Mouse (Mus musculus) limb, embryonic 14.5 days (tissue): ENCODE measurements around the gene Tmem109. TPM values are rescaled to one million over a fixed set of nuclear protein-coding genes. Genes with fewer than 3 reads are reported as not detected.

Experiments
- ATAC-seq: fragments of 200-750 bp; cut with Nextera tagmentation; 2 replicates; pipeline ENCODE4 v1.8.0; 2017; ENCODE audit warnings: low read depth, moderate number of reproducible peaks, moderate TSS enrichment; ENCODE audit not compliant: low FRiP score
- DNase-seq: peaks from one replicate; pipeline ENCODE4 v3.0.0-alpha.2; 2015; ENCODE audit warnings: low spot score
- H3K27ac ChIP-seq: fragments of 300-500 bp; sonication (generic); replicated peaks from 2 replicates; pipeline ENCODE4 v1.5.1; 2014; ENCODE audit warnings: low read depth, mild to moderate bottlenecking, low read length, moderate library complexity, mixed read lengths
- H3K27me3 ChIP-seq: fragments of 300-500 bp; sonication (generic); 2 replicates; pipeline ENCODE4 v1.6.1; 2014; ENCODE audit warnings: low read length, mixed read lengths; ENCODE audit not compliant: control insufficient read depth, insufficient read depth
- H3K36me3 ChIP-seq: fragments of 300-500 bp; sonication (generic); 2 replicates; pipeline ENCODE4 v1.6.1; 2014; ENCODE audit warnings: mild to moderate bottlenecking, low read length, moderate library complexity, mixed read lengths; ENCODE audit not compliant: control insufficient read depth, insufficient read depth
- H3K4me1 ChIP-seq: fragments of 300-500 bp; sonication (generic); 2 replicates; pipeline ENCODE4 v1.6.1; 2014; ENCODE audit warnings: antibody characterized with exemption, low read length, mixed read lengths; ENCODE audit not compliant: control insufficient read depth, insufficient read depth
- H3K4me2 ChIP-seq: fragments of 300-500 bp; sonication (generic); replicated peaks from 2 replicates; pipeline ENCODE4 v1.6.1; 2014; ENCODE audit warnings: low read depth, mild to moderate bottlenecking, low read length, moderate library complexity; ENCODE audit not compliant: severe bottlenecking
- H3K4me3 ChIP-seq: fragments of 300-500 bp; sonication (generic); replicated peaks from 2 replicates; pipeline ENCODE4 v1.5.1; 2014; ENCODE audit warnings: low read length
- H3K9ac ChIP-seq: fragments of 300-500 bp; sonication (generic); 2 replicates; pipeline ENCODE4 v1.6.1; 2014; ENCODE audit warnings: mild to moderate bottlenecking, low read depth, low read length, moderate library complexity; ENCODE audit not compliant: severe bottlenecking
- H3K9me3 ChIP-seq: fragments of 300-500 bp; sonication (generic); 2 replicates; pipeline ENCODE4 v1.6.1; 2016; ENCODE audit warnings: low read length; ENCODE audit not compliant: control insufficient read depth
- POLR2A ChIP-seq: fragments of 200-500 bp; IDR thresholded peaks from 2 replicates; pipeline ENCODE4 v1.8.0; 2012; ENCODE audit warnings: inconsistent platforms, mild to moderate bottlenecking, moderate library complexity, borderline replicate concordance; ENCODE audit not compliant: insufficient read depth, insufficient read length; ENCODE audit errors: extremely low read depth
- WGBS: fragments of 180-500 bp; shearing (Covaris S2); extraction: QIAGEN DNeasy Blood & Tissue Kit; methylation state at CpG from one replicate; pipeline ENCODE4 v1.1.7; 2014; 5-methylcytosine and 5-hydroxymethylcytosine counted together
- polyA plus RNA-seq, 2 experiments: library from polyadenylated mRNA; depleted of rRNA in 1 of 2; stranded (reverse) in 1 of 2; unstranded in 1 of 2; fragments of >200 nt; fragmentation: Nextera tagmentation in 1 of 2; extraction: Ambion mirVana in 1 of 2; gene quantifications; 2 replicates each; pipeline versions ENCODE4 v1.2.1 to v1.2.3; 2012 to 2014

Gene Tmem109
- polyA plus RNA-seq, 2 experiments: 106 to 128 TPM

DNA sequence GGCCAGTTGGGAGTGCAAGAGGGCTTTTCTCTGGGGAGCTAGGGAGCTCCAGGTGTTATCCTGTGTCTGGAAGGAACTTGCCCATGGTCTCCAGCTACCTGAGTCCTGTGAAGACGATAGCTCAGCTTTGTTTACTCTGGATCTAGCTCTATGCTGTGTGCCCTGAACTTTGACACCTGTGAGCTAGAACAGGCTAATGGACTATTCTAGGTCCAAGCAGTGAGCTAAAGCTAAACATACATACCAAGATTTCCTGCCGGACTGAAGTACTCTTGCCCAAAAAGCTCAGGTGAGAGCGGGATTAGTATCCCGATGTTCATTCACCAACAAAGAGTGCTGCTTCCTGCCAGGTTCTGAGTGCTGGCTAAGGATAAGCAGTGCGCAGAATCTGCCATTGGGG, 22.7 kb upstream of the Tmem109 start:
- no peak for TF ChIP-seq POLR2A
- Histone ChIP-seq H3K27me3 (no peaks in the 10 kb centered on the region), H3K36me3 (peaks cover 85% of the 10 kb centered on the region), H3K9me3 (no peaks in the 10 kb centered on the region), H3K9ac (no peak overlapping the region), H3K27ac (0 out of 2 replicates have a peak overlapping the region, but pooled peaks have one; percentile 33), H3K4me2 (no peak overlapping the region), H3K4me3 (no peak overlapping the region), H3K4me1 (peaks cover under 1% of the 10 kb centered on the region; the same call in 1 of the 2 replicates)
- ATAC-seq: no peak
- no peak for DNase-seq
- 87% methylated on average over 5 of the region's 5 CpGs for WGBS

DNA sequence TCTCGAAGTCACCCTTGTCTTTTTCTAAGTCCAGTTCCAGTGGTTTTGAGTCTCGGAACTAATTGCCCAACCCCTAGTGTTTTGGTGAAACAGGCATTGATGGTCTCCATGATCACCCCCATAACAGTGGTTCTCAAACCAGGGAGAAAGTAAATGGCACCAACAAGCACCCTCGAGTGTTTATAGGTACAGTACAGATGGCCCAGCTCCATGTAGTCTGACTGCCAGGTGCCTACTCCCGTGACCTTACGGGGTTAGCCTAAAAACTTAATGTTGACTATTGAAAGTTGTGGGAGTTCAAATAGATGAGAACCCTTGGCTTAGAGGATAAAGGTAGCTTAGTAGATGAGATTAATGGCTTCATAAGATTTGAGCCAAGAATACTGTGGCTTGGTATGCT, 19.2 kb upstream of the Tmem109 start:
- no peak for TF ChIP-seq POLR2A
- 96% methylated on average over 5 of the region's 5 CpGs for WGBS
- no peak for DNase-seq
- H3K27me3 ChIP-seq: no peaks in the 10 kb centered on the region
- ATAC-seq: no peak
- H3K27ac ChIP-seq: no peak overlapping the region
- H3K9me3 ChIP-seq: no peaks in the 10 kb centered on the region
- no peak overlapping the region for H3K4me3 ChIP-seq
- H3K4me2 ChIP-seq: no peak overlapping the region
- H3K36me3 ChIP-seq: peaks cover 81% of the 10 kb centered on the region
- H3K4me1 ChIP-seq: peaks cover 5% of the 10 kb centered on the region; the same call in 1 of the 2 replicates
- H3K9ac ChIP-seq: no peak overlapping the region

DNA sequence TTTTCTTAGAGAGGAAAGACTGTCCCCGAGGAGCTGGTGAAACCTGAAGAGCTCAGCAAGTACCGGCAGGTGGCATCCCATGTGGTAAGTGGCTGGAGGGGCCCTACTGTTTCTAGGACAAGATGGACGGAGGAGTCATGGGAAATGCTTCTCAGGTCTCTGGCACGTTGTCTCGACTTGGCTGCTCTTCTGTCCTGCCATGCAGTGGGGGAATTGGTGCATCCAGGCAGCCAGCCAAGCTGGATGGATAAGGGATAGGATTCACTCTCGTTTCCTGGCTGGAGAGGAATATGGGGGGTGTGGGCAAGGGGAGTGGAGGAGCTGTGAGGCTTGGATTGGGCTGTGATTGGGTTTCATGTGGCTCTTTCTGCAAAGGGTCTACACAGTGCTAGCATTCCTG, 18.5 kb upstream of the Tmem109 start:
- no peak for DNase-seq
- no peak for ATAC-seq
- WGBS: 88% methylated on average over 6 of the region's 6 CpGs
- Histone ChIP-seq H3K9ac (no peak overlapping the region), H3K27ac (no peak overlapping the region), H3K9me3 (no peaks in the 10 kb centered on the region), H3K36me3 (peaks cover 74% of the 10 kb centered on the region), H3K27me3 (no peaks in the 10 kb centered on the region), H3K4me3 (no peak overlapping the region), H3K4me1 (peaks cover 7% of the 10 kb centered on the region; the same call in 1 of the 2 replicates), H3K4me2 (no peak overlapping the region)
- no peak for TF ChIP-seq POLR2A

DNA sequence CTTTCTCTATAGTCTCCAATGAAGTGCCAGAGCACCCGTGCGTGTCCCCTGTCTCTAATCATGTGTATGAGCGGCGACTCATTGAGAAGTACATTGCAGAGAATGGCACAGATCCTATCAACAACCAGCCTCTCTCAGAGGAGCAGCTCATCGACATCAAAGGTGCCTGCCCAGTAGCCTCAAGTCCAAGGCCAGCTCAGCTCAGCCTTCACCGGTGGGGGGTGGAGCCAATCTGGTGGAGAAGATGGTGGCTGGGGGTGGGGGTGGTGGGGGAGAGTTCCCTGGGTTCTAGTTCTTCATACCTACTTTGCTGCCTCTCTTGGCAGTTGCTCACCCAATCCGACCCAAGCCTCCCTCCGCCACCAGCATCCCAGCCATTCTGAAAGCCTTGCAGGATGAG, 15.7 kb upstream of the Tmem109 start:
- Histone ChIP-seq H3K27ac (no peak overlapping the region), H3K4me2 (no peak overlapping the region), H3K4me1 (peaks cover 11% of the 10 kb centered on the region; the same call in 1 of the 2 replicates), H3K36me3 (peaks cover 46% of the 10 kb centered on the region), H3K9ac (no peak overlapping the region), H3K27me3 (no peaks in the 10 kb centered on the region), H3K9me3 (no peaks in the 10 kb centered on the region), H3K4me3 (no peak overlapping the region)
- 88% methylated on average over 8 of the region's 8 CpGs for WGBS
- no peak for TF ChIP-seq POLR2A
- ATAC-seq: no peak
- DNase-seq: no peak

DNA sequence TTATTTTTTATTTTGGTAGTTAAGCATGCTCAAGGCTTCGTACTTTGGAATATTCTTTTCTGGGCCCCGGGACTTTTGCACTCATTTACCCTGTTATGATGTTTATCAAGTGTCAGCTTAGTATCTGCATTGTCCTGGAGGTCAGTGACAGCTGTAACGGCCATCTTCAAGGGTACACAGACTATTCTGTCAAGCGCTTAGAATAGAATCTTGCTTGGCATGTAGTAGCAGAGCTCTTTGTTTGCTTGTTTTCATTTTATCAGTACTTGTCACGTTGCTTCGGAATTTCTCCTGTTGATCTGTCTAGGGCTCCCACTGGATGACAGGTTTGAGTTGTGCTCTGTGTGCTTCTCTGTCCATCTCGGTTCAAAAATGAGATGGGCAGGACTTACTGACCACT, 15.0 kb upstream of the Tmem109 start:
- H3K27me3 ChIP-seq: no peaks in the 10 kb centered on the region
- peaks cover 40% of the 10 kb centered on the region for H3K36me3 ChIP-seq
- no peak for TF ChIP-seq POLR2A
- H3K4me1 ChIP-seq: peaks cover 11% of the 10 kb centered on the region; the same call in 1 of the 2 replicates
- peak overlapping the region; percentile 87 for H3K4me2 ChIP-seq
- 87% methylated on average over 7 of the region's 7 CpGs for WGBS
- H3K9ac ChIP-seq: peak overlapping the region; percentile 94
- DNase-seq (no peak), ATAC-seq (no peak)
- no peak overlapping the region for H3K27ac ChIP-seq
- H3K4me3 ChIP-seq: 0 out of 2 replicates have a peak overlapping the region, but pooled peaks have one; percentile 95
- H3K9me3 ChIP-seq: no peaks in the 10 kb centered on the region
